Mouse (Mus musculus) right cerebral cortex, postnatal 10 days (tissue): ENCODE data around the gene Slc9a2.
A peak's percentile ranks its signal among the peaks of the same experiment; 100 is the strongest.
"Not testable (repeated sequence)": the region's sequence is repeated elsewhere in the genome, so short reads cannot be mapped to it uniquely, and the experiment has no call there.

Source experiments
- DNase-seq, 2 experiments: peaks; one replicate each; pipeline ENCODE4 v3.0.0; 2021; ENCODE audit warnings: low spot score in 2 of 2

The Slc9a2 gene

GRCm38 (mm10) chr1:40714950-40715349, 34.6 kb downstream of the Slc9a2 start:
- no peak for DNase-seq

DNA sequence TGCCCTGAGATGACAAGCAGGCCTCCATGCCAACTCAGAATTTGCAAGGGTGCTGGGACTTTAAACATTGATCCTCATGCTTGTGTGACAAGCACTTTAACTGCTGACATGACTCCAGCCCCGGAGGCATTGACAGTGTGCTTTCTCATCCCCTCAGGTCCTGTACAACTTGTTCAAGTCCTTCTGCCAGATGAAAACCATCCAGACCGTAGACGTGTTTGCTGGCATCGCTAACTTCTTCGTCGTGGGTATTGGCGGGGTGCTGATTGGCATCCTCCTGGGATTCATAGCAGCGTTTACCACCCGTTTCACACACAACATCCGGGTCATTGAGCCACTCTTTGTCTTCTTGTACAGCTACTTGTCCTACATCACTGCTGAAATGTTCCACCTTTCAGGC, 45.7 kb downstream of the Slc9a2 start:
- DNase-seq, result no peak

DNA sequence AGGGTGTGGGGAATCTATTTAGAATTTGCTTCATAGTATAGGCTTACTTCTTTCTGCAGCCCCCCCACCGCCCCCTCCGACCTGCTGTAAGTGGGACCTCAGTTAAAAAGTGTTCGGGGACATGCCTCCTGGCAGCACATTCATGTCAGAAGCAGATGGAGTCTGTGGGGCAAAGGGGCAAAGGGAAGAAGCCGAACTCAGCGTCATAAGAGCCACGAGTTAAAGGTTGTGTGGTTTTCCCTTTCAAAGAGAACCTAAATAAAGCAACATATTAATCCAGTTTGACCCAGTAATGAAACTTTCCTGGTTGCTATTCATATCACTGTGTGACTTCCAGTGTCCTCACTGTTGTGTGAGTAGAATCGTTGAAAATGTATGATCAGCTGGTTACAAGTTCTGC, 47.0 kb downstream of the Slc9a2 start:
- DNase-seq, result no peak

- no peak for DNase-seq
These were observed 48.3 kb downstream of the Slc9a2 start for GRCm38 (mm10) chr1:40728636-40729035.

DNA sequence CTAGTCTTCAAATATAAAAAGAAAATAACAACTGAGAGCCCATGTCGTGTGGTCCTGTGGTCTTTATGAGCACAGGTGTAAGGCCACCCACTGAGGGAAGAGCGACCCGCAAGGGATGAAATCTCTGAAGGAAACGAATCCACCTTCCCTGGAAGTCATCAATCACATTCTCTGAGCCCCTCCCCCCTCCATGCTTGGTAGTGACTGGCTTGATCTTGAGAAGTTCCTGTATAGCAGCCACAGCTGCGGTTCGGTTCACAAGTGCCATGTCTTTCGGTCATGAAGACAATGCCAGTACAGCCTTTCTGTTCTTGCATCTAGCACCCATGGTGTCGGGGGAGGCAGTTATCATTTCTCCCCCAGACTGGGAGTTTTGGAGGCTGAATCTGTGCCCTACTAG, 57.3 kb downstream of the Slc9a2 start:
- no peak for DNase-seq

GRCm38 (mm10) chr1:40738246-40738645, 57.9 kb downstream of the Slc9a2 start:
- not testable (repeated sequence) for DNase-seq

GRCm38 (mm10) chr1:40740739-40741138, 60.4 kb downstream of the Slc9a2 start:
- DNase-seq, result no peak

DNA sequence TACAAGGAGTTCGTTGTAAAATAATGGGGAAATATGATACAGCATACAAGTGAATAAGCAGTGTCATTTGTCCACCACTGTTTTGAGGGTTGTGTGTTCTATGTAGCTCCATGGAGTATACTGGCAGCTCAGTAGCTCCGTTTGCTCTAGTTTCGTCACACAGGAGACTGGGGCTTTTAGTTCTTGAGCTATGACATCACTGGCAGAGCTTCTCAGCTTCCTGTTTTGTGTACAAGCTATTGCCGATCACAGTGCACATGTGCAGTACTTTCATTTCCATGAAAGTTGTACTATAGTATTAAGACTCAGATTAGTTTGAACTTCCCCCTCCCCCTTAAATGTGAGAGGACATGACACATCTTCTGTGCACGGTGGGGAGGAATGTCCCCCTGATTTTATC, 65.7 kb downstream of the Slc9a2 start:
- no peak for DNase-seq

DNA sequence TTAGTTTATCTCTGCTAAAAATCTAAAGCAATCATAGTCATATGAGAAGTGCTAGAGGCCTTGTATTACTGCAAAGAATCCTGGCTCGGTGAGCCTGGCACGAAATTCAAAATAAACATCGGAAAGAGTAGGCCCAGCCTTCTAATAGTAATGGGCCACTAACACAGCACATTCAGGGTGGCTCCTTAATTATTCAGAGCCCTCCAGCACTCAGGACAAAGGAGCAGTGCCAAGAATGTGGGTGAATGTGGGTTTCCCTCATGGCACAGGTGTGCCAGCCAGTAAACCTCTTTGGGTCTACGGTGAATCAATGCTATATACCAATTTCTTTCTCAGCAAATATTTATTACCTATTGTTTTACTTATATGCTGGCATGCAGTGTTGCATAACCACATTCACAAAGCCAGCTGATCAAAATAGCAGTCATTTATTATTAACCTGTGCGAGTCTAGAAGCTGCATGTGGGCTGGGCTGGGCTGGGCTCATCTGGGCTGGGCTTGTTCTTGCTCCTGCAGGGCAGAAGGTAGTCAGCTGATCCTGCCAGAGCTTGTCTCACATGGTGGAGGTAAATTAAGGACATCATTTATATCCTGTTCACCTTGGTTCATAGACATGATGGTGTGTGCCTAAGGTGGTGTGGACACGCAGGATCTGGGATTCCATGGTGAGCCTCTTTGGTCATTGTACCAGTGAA, 79.5 kb downstream of the Slc9a2 start:
- no peak for DNase-seq

- no peak for DNase-seq
These were observed 83.7 kb downstream of the Slc9a2 start for GRCm38 (mm10) chr1:40764042-40764441.

- no peak for DNase-seq
These were observed 84.4 kb downstream of the Slc9a2 start for GRCm38 (mm10) chr1:40764701-40765275.

DNA sequence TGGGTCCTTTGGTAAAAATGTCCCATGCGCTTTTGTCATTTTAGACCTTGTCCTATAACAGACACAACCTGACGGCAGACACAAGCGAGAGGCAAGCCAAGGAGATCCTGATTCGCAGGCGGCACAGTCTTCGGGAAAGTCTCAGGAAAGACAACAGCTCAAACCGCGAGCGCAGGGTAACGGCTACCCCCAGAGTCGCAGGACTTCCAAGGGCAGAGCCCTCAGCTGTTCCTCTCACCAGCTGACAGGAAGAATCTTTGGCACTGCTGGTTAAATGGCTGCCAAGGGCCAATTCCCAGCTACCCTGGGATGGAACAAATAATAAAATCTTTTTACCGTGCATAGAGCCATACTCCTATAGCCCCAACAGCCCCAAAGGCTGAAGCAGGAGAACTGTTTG, 85.1 kb downstream of the Slc9a2 start:
- no peak for DNase-seq

DNA sequence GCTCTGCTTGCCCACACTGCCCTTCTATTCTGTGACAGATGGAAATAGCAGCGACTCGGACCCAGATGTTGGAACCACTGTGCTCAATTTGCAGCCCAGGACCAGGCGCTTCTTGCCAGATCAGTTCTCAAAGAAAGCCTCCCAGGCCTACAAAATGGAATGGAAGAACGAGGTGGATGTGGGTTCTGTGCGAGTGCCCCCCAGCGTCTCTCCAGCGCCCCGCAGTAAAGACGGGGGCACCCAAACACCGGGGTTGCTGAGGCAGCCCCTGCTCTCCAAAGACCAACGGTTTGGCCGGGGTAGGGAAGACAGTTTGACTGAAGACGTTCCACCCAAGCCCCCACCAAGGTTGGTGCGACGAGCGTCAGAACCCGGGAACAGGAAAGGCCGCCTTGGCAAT, 87.2 kb downstream of the Slc9a2 start:
- no peak for DNase-seq

- DNase-seq, result peak in 1 of 2 experiments; percentile 38
These were observed 88.2 kb downstream of the Slc9a2 start for GRCm38 (mm10) chr1:40768606-40769005.

GRCm38 (mm10) chr1:40769331-40769894, 89.0 kb downstream of the Slc9a2 start:
- no peak for DNase-seq

DNA sequence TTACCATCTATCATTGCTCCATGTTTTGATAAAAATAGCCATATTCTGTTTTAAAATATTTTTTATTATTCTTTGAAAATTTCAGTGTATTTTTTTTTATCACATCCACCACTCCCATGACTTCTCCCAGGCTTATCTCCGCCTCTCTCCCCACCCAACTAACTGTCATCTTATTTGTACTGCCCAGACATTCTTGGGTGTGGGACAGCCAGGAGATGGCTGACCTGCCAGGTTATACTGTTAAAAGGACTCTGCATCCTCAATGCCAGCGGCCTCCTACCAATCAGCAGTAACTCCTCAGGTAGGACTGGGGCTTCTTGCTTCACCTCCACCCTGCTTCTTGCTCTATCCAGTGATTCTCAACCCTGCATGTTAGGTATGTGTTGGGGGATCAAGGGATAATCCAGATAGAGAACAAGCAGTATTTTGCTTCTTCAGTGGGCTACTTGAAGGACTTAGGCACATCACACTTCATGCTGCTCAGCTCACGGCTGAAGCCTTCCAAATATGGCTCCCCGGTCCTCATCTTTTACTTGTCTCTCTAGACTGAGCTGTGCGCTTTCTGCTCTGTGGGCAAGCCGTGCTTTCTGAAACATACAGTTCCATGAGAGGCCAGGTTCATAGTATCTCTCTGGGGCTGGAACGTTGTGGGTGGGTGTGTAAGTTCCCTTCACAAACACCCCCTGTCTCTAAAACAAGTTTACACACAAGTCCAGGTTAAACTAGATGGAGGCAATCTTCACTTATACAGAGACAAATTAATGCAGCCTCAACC, 91.0 kb downstream of the Slc9a2 start:
- DNase-seq, result no peak

DNA sequence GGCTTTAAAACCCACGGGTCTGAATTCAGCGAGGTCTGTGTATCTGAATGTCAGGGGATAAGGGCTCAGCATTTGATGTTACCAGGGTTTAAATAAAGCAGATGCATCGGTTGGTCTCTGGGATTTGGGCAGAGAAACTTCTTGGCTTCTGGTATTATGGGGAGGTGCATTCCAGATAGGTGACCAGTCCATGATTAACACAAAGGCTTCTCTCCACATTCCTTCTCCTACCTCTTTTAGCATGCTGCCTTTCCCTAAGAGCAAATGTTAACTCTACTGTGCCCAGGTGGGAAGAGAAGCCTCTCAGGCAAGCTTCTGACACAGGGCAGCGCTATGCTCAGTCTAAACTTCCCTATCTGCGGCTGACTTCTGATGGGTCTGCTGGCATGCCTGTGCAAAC, 92.9 kb downstream of the Slc9a2 start:
- DNase-seq, result no peak

DNA sequence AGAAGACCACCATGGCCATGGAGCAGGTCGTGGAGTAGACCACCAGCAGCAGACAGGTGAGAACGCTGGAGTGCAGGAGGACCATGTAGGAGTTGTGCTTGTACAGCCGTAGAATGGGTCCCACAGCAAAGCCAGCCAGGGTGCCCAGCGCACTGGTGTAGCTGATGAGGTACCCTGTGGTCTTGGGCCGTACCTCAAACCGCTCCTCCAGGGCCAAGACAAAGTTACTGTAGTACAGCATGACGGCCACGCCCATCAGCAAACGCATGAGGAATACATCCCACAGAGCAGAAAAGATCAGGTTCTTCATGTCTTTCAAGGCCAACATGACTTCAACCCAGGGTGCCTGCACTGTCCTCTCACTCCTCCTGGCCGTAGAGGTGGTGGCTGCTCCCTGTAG, 93.7 kb downstream of the Slc9a2 start:
- no peak for DNase-seq

DNA sequence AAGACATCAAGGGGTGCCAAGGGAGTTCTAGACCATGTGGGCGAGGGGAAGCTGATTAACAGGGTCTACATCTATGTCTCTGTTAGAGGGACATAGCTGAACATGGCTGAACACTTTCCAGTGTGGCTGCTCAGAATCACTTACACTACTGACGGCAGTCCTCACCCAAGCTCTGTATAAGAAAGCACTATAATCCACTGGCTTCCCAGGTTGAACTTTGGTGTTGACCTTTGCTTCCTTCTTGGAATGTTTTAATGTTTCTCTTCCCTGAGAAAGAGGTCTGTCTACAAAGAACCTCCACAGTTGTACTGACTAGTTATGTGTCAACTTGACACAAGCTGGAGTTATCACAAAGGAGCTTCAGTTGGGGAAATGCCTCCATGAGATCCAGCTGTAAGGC, 95.7 kb downstream of the Slc9a2 start:
- no peak for DNase-seq

DNA sequence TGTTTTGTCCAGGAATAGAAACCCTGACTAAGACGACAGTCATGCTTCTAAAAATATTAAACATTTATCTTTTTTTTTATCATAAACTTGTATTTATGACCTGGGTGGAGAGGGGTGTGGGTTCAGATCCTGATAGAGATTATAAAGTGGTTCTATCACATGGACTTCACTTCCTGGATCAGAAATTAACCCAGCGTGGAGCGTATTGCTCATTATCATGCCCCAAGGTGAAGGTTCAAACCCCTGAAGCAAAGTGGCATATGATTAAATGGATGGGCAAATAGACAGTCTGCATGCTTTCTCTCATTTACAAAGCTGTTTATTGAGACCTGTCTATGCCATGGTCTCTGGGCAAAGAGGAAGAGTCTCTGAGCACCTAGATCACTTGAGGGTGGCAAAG, 96.4 kb downstream of the Slc9a2 start:
- no peak for DNase-seq

DNA sequence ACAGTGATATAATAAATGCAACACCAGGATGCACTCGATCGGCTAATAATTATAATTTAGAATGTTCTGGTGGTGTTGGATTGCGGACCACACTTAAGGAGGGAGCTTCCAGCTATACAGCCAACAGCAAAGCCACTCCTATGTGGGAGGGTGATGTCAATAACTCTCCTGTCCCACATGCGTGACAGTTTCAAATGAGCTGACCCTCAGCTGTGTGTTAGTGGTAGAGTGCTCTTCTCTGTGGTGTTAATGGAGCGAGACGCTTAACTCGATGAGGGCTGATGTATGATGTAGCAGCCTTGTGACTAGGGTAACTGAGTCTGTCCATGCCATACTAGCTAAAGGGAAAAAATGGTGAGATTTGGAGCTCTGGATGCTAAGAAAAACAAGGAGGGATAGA, 103.1 kb downstream of the Slc9a2 start:
- DNase-seq, result no peak

- DNase-seq, result no peak
These were observed 103.9 kb downstream of the Slc9a2 start for GRCm38 (mm10) chr1:40784306-40784705.
